Mouse (Mus musculus) hindbrain, embryonic 13.5 days (tissue): Measurements from ENCODE around the gene Tubgcp6. TPM values are rescaled to one million over a fixed set of nuclear protein-coding genes. Genes with fewer than 3 reads are reported as not detected.

Experiments used
- ATAC-seq: fragments of 200-750 bp; cut with Nextera tagmentation; 2 replicates; pipeline ENCODE4 v1.8.0; 2017; ENCODE audit warnings: moderate TSS enrichment; ENCODE audit not compliant: low FRiP score
- H3K27ac ChIP-seq: fragments of 300-500 bp; sonication (generic); 2 replicates; pipeline ENCODE4 v1.5.1; 2015; ENCODE audit warnings: inconsistent platforms, mild to moderate bottlenecking, moderate library complexity
- H3K27me3 ChIP-seq: fragments of 300-500 bp; sonication (generic); 2 replicates; pipeline ENCODE4 v1.6.1; 2015; ENCODE audit warnings: mild to moderate bottlenecking, inconsistent platforms
- H3K36me3 ChIP-seq: fragments of 300-500 bp; sonication (generic); 2 replicates; pipeline ENCODE4 v1.6.1; 2015; ENCODE audit warnings: mild to moderate bottlenecking, inconsistent platforms
- H3K4me1 ChIP-seq: fragments of 300-500 bp; sonication (generic); replicated peaks from 2 replicates; pipeline ENCODE4 v1.6.1; 2015; ENCODE audit warnings: inconsistent platforms
- H3K4me2 ChIP-seq: fragments of 300-500 bp; sonication (generic); 2 replicates; pipeline ENCODE4 v1.6.1; 2015; ENCODE audit warnings: inconsistent platforms, mild to moderate bottlenecking, moderate library complexity
- H3K4me3 ChIP-seq: fragments of 300-500 bp; sonication (generic); 2 replicates; pipeline ENCODE4 v1.5.1; 2015; ENCODE audit warnings: mild to moderate bottlenecking, inconsistent platforms
- H3K9ac ChIP-seq: fragments of 300-500 bp; sonication (generic); 2 replicates; pipeline ENCODE4 v1.6.1; 2015; ENCODE audit warnings: mild to moderate bottlenecking, inconsistent platforms
- H3K9me3 ChIP-seq: fragments of 300-500 bp; sonication (generic); 2 replicates; pipeline ENCODE4 v1.6.1; 2016; ENCODE audit warnings: inconsistent platforms
- WGBS: fragments of 180-500 bp; shearing (Covaris S2); methylation state at CpG from one replicate; pipeline ENCODE4 v1.1.7; 2015; 5-methylcytosine and 5-hydroxymethylcytosine counted together
- polyA plus RNA-seq: library from polyadenylated mRNA; unstranded; fragments of >200 nt; fragmentation: Nextera tagmentation; extraction: Ambion mirVana; gene quantifications from 2 replicates; pipeline ENCODE4 v1.2.1, GENCODE M21; 2015

Tubgcp6 gene
- polyA plus RNA-seq, 1 experiment from 2014 or later = 17.5 TPM

DNA sequence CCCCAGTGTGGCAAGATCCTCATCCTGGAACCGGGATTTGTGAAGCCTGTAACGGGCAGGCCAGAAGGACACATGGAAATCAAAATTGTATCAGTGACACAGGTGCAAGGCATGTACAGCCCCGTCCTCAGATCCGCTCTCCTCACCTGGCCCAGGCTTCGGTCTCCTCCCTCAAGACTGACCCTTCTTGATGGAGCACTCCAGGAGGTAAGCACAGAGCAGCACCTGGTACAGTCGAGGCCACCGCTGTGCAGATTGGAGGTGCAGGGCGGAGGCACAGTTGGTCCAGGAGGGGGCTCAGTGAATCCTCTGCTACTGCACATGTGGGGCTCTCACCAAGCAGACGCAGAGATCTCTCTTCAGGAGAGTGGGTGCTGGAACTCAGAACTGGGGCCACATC is 2.4 kb upstream of the Tubgcp6 start:
- Histone ChIP-seq H3K36me3 (peaks cover 7% of the 10 kb centered on the region; the same call in 1 of the 2 replicates), H3K27ac (no peak overlapping the region), H3K4me2 (no peak overlapping the region), H3K9me3 (no peaks in the 10 kb centered on the region), H3K27me3 (no peaks in the 10 kb centered on the region), H3K9ac (no peak overlapping the region), H3K4me3 (no peak overlapping the region), H3K4me1 (peaks cover 55% of the 10 kb centered on the region)
- ATAC-seq = no peak
- 91% methylated on average over 9 of the region's 9 CpGs for WGBS

GRCm38 (mm10) chr15:89124312-89124711 is 1.4 kb upstream of the Tubgcp6 start:
- no peaks in the 10 kb centered on the region for H3K9me3 ChIP-seq
- 95% methylated on average over 3 of the region's 3 CpGs for WGBS
- ATAC-seq = no peak
- H3K36me3 ChIP-seq = peaks cover 17% of the 10 kb centered on the region; the same call in 1 of the 2 replicates
- H3K4me1 ChIP-seq = peaks cover 62% of the 10 kb centered on the region
- H3K9ac ChIP-seq = peak overlapping the region; percentile 87; the same call in 1 of the 2 replicates
- H3K27me3 ChIP-seq = no peaks in the 10 kb centered on the region
- H3K4me2 ChIP-seq = no peak overlapping the region
- H3K4me3 ChIP-seq = no peak overlapping the region
- H3K27ac ChIP-seq = no peak overlapping the region

- H3K27ac ChIP-seq = peak overlapping the region; percentile 92
- H3K36me3 ChIP-seq = peaks cover 17% of the 10 kb centered on the region; the same call in 1 of the 2 replicates
- 40% methylated on average over 11 of the region's 11 CpGs for WGBS
- peak overlapping the region; percentile 86 for H3K4me3 ChIP-seq
- no peaks in the 10 kb centered on the region for H3K27me3 ChIP-seq
- ATAC-seq = peak; percentile 30; the same call in 1 of the 2 replicates
- H3K4me2 ChIP-seq = peak overlapping the region; percentile 97
- peak overlapping the region; percentile 87 for H3K9ac ChIP-seq
- H3K4me1 ChIP-seq = peaks cover 57% of the 10 kb centered on the region
- no peaks in the 10 kb centered on the region for H3K9me3 ChIP-seq
These were observed 683 bp upstream of the Tubgcp6 start for GRCm38 (mm10) chr15:89123595-89123994.

GRCm38 (mm10) chr15:89118007-89118406 is 4.9 kb downstream of the Tubgcp6 start:
- H3K9me3 ChIP-seq = no peaks in the 10 kb centered on the region
- H3K4me3 ChIP-seq = no peak overlapping the region
- ATAC-seq = no peak
- no peak overlapping the region for H3K4me2 ChIP-seq
- H3K27me3 ChIP-seq = no peaks in the 10 kb centered on the region
- no peak overlapping the region for H3K27ac ChIP-seq
- no peak overlapping the region for H3K9ac ChIP-seq
- H3K36me3 ChIP-seq = peaks cover 51% of the 10 kb centered on the region
- peaks cover 37% of the 10 kb centered on the region for H3K4me1 ChIP-seq

GRCm38 (mm10) chr15:89110147-89110546 is 12.8 kb downstream of the Tubgcp6 start:
- Histone ChIP-seq H3K27me3 (no peaks in the 10 kb centered on the region), H3K36me3 (peaks cover 94% of the 10 kb centered on the region), H3K27ac (no peak overlapping the region), H3K4me2 (no peak overlapping the region), H3K4me3 (no peak overlapping the region), H3K9ac (no peak overlapping the region), H3K4me1 (no peaks in the 10 kb centered on the region), H3K9me3 (no peaks in the 10 kb centered on the region)
- ATAC-seq = no peak
- 86% methylated on average over 9 of the region's 9 CpGs for WGBS

GRCm38 (mm10) chr15:89106976-89107375 is 15.9 kb downstream of the Tubgcp6 start:
- ATAC-seq = no peak
- WGBS = 96% methylated on average over 1 of the region's 1 CpGs
- H3K36me3 ChIP-seq = peaks cover 100% of the 10 kb centered on the region

DNA sequence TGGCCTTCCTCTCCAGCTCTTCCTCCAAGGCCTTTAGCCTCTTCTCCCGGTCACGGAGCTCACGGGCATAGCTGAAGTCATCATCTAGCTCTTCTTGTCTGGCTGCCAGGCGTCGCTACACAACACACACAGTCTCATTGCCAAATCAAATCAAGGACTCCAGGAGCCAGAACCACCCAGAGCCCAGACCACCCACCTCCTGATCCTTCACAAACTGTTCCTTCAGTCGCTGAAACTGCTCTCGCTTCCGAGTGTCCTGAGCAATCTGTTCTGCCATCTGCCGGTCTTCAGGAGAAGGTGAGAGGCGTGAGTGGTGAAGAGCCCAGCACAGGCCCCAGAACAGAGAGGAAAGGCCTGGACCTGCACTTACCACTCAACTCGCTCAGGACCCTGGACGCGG is 16.8 kb downstream of the Tubgcp6 start:
- Histone ChIP-seq H3K9me3 (no peaks in the 10 kb centered on the region), H3K36me3 (peaks cover 100% of the 10 kb centered on the region), H3K9ac (no peak overlapping the region), H3K27ac (no peak overlapping the region), H3K4me2 (no peak overlapping the region), H3K4me3 (no peak overlapping the region), H3K27me3 (no peaks in the 10 kb centered on the region), H3K4me1 (no peaks in the 10 kb centered on the region)
- ATAC-seq = no peak
- WGBS = 92% methylated on average over 13 of the region's 13 CpGs

More at GRCm38 (mm10) chr15:89106976-89107375, 15.9 kb downstream of the Tubgcp6 start:
- no peak overlapping the region for H3K4me3 ChIP-seq
- H3K27ac ChIP-seq = no peak overlapping the region
- no peak overlapping the region for H3K9ac ChIP-seq
- no peak overlapping the region for H3K4me2 ChIP-seq
- no peaks in the 10 kb centered on the region for H3K27me3 ChIP-seq
- H3K9me3 ChIP-seq = no peaks in the 10 kb centered on the region
- H3K4me1 ChIP-seq = no peaks in the 10 kb centered on the region

DNA sequence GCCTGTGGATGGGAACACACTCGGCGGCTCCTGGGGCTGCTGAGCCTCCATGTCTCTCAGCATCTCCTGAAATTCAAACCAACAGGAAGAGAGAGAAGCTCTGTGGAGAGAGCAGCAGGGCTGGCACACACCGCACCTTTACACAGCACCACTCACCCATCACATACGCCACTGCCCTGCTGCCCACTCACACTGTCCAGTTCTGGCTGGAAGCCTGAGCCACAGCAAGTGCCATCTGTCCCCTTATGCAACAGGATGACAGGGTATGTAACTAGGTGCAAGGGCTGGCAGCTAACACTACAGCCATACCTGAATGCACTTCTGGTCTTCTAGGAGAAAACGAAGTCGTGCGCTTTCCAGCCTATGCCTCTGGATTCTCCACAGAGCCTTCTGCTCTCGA is 18.5 kb downstream of the Tubgcp6 start:
- Histone ChIP-seq H3K27me3 (no peaks in the 10 kb centered on the region), H3K4me3 (no peak overlapping the region), H3K9me3 (no peaks in the 10 kb centered on the region), H3K4me1 (no peaks in the 10 kb centered on the region), H3K36me3 (peaks cover 100% of the 10 kb centered on the region), H3K27ac (no peak overlapping the region), H3K9ac (no peak overlapping the region), H3K4me2 (no peak overlapping the region)
- ATAC-seq = no peak
- WGBS = 97% methylated on average over 8 of the region's 8 CpGs

GRCm38 (mm10) chr15:89103921-89104320 is 19.0 kb downstream of the Tubgcp6 start:
- no peak for ATAC-seq
- WGBS = 89% methylated on average over 10 of the region's 10 CpGs

DNA sequence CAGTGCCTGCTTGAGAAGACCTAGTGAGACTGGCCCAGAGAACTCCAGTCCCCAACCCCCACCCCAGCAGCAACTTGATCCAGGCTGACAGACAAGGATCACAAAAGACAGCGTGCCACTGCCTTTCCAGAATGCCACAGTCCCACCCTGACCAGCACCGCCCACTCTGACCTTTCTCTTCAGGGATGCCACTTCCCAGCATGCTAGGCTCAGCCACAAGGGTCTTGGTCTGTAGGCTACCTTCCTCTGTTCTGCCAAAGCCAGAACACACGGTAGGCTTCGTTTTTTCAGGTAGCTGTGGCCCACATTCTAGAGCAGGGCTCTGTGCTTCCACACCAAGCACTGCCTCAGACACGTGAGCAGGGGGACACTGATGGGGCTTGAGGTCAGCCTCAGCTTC is 20.3 kb downstream of the Tubgcp6 start:
- WGBS = 56% methylated on average over 5 of the region's 5 CpGs

More at GRCm38 (mm10) chr15:89103921-89104320, 19.0 kb downstream of the Tubgcp6 start:
- Histone ChIP-seq H3K27ac (no peak overlapping the region), H3K4me3 (no peak overlapping the region), H3K9me3 (no peaks in the 10 kb centered on the region), H3K36me3 (peaks cover 100% of the 10 kb centered on the region), H3K4me2 (no peak overlapping the region), H3K4me1 (no peaks in the 10 kb centered on the region), H3K9ac (no peak overlapping the region), H3K27me3 (no peaks in the 10 kb centered on the region)

GRCm38 (mm10) chr15:89100823-89101222 is 22.1 kb downstream of the Tubgcp6 start:
- H3K36me3 ChIP-seq = peaks cover 100% of the 10 kb centered on the region
- no peak overlapping the region for H3K4me2 ChIP-seq
- no peak overlapping the region for H3K9ac ChIP-seq
- no peak for ATAC-seq
- no peak overlapping the region for H3K4me3 ChIP-seq
- 96% methylated on average over 12 of the region's 12 CpGs for WGBS
- H3K27ac ChIP-seq = no peak overlapping the region
- H3K27me3 ChIP-seq = no peaks in the 10 kb centered on the region
- no peaks in the 10 kb centered on the region for H3K4me1 ChIP-seq
- no peaks in the 10 kb centered on the region for H3K9me3 ChIP-seq

More for the DNA sequence above, 20.3 kb downstream of the Tubgcp6 start:
- Histone ChIP-seq H3K9ac (no peak overlapping the region), H3K4me3 (no peak overlapping the region), H3K36me3 (peaks cover 100% of the 10 kb centered on the region), H3K27me3 (no peaks in the 10 kb centered on the region), H3K27ac (no peak overlapping the region), H3K4me1 (no peaks in the 10 kb centered on the region), H3K9me3 (no peaks in the 10 kb centered on the region), H3K4me2 (no peak overlapping the region)
- ATAC-seq = no peak

DNA sequence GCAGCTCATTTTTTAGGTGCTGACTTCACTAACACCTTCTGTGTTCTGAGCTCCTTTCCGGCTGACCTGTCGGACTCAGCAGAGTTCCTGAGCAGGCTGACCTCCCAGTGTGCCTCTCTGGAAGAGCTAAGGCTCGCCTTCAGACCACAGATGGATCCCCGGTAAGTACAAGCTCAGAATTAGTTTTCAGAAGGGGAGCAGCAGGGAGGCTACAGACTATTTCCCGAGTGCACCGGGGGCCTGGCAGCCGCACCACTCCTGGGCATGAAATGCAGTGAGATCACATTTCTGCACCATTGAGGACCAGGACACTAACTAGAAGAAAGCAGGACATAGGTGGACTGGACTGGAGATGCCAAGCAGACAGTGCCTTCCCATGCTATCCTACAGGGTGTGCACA is 24.3 kb downstream of the Tubgcp6 start:
- 93% methylated on average over 7 of the region's 7 CpGs for WGBS
- Histone ChIP-seq H3K4me2 (no peak overlapping the region), H3K4me1 (no peaks in the 10 kb centered on the region), H3K27me3 (no peaks in the 10 kb centered on the region), H3K9ac (no peak overlapping the region), H3K9me3 (no peaks in the 10 kb centered on the region), H3K4me3 (no peak overlapping the region), H3K27ac (no peak overlapping the region), H3K36me3 (peaks cover 100% of the 10 kb centered on the region)
- no peak for ATAC-seq

DNA sequence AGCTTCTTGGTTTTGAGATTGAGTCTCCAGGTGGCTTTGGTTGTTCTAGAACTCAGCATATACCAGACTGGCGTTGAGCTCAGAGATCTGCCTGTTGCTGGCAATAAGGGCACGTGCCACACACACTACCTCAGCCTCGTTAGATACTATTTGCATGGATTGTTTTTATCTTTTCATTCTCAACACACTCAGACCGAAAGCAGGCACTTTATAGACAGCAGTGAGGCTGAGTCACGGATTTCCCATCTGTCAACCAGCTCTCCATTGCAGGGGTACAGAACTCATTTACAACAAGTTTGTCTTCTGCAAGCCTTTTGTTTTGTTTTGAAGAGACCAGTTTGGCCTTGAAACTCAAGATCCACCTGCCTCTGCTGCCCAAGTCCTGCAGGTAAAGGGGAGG is 25.5 kb downstream of the Tubgcp6 start:
- H3K36me3 ChIP-seq = peaks cover 100% of the 10 kb centered on the region

More for the DNA sequence above, 25.5 kb downstream of the Tubgcp6 start:
- H3K9me3 ChIP-seq = no peaks in the 10 kb centered on the region
- H3K4me3 ChIP-seq = no peak overlapping the region
- H3K27ac ChIP-seq = no peak overlapping the region
- no peak overlapping the region for H3K9ac ChIP-seq
- H3K4me1 ChIP-seq = no peaks in the 10 kb centered on the region
- ATAC-seq = no peak
- H3K4me2 ChIP-seq = no peak overlapping the region
- H3K27me3 ChIP-seq = no peaks in the 10 kb centered on the region
- 92% methylated on average over 5 of the region's 5 CpGs for WGBS
